Mouse (Mus musculus) lung, embryonic 15.5 days (tissue): ENCODE data around the gene Cdk14. TPM values are rescaled to one million over a fixed set of nuclear protein-coding genes. Genes with fewer than 3 reads are reported as not detected.

Experiments used
- microRNA-seq: library from miRNA; unstranded; fragments of <30 nt; microRNA quantifications from one replicate; pipeline ENCODE4, GENCODE M21; 2016
- polyA plus RNA-seq: library from polyadenylated mRNA; unstranded; fragments of >200 nt; fragmentation: Nextera tagmentation; extraction: Ambion mirVana; gene quantifications from 2 replicates; pipeline ENCODE4 v1.2.1, GENCODE M21; 2015

The Cdk14 gene
- polyA plus RNA-seq, 1 experiment from 2014 or later = 33.1 TPM

Small RNA genes lying within 50 kb of the gene (microRNA-seq; reads per million reads assigned to microRNA genes)
- gene Gm25037 = not detected
- not detected for gene Gm44483

Other genes with a start within 250 kb of the Cdk14 start
- gene 1700015F17Rik, start 58.8 kb upstream of the Cdk14 start, polyA plus RNA-seq = not detected in 2 replicates
- 14.4 and 15.4 TPM in 2 replicates for gene Cldn12, start 94.6 kb upstream of the Cdk14 start, polyA plus RNA-seq
- 23.2 and 24.7 TPM in 2 replicates for gene Gtpbp10, start 139.2 kb upstream of the Cdk14 start, polyA plus RNA-seq
- gene Gm8773, start 153.5 kb upstream of the Cdk14 start, polyA plus RNA-seq = 0.83 and 1.0 TPM in 2 replicates
- 4.1 and 4.4 TPM in 2 replicates for gene Cfap69, start 243.9 kb upstream of the Cdk14 start, polyA plus RNA-seq